Mouse (Mus musculus) neural tube, embryonic 10.5 days (tissue): Measurements from ENCODE around the gene Ppm1h.

ENCODE experiments used
- DNase-seq: peaks from one replicate; pipeline ENCODE4 v3.0.0-alpha.2; 2017; ENCODE audit warnings: low spot score; ENCODE audit errors: extremely low spot score

Gene Ppm1h

GRCm38 (mm10) chr10:122698347-122698746, 19.8 kb downstream of the Ppm1h start:
- no peak for DNase-seq

- DNase-seq = no peak
Observed at GRCm38 (mm10) chr10:122704901-122705300, 26.3 kb downstream of the Ppm1h start.

DNA sequence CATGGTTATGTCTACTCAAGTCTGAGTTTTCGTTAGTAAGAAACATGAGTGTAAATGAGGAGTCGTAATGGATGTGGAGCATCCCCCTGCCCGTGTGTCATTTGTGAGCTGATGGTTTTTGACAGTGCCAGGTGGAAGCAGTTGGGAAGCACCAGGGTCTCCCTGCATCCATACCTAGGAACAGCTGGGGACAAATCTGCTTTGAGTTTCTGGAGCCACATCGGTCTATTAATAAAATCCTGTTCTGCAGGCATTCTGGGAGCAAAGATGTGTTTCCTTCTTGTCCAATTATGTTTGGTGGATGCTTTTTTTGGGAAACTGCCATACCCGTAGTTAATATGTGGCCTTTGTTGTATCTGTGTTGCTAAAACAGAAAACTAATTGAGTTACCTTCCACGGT, 26.9 kb downstream of the Ppm1h start:
- no peak for DNase-seq

DNA sequence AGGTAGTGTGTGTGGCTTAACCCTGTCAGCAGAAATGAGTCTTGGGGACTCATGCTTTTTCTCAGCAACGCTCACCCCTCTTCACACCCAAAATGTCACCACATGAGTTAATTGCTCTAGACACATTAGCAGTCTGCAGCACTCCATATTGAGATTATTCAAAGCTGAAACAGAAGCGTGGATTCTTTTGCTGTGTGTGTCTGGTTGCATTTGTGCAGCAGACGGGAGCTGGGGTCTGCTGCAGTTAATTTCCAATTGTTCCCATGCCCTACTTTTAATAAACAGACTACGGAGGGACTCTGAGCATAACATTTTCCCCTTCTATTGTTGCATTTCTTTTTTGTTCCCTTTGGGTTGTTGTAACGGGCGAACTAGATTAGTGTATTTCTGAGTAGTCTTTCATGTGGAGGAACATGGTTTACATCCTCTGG, 32.8 kb downstream of the Ppm1h start:
- no peak for DNase-seq

DNA sequence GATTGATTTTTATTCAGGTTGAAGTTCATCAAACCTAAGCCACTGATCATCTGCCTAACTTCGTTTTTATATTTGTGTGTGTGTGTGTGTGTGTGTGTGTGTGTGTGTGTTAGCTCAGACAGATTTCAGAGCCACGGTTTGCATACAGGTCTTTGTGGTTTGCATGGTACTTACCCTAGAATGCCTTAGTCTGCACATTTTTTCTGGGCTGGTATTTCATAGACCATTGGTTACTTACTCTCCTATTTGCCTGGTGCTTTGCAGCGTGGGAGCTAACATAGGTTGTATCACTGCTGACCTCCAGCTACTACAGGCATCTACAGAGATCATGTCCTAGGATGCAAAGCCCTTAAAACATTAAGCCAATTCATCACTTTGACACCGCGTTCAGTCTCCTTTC, 33.7 kb downstream of the Ppm1h start:
- DNase-seq = no peak

- DNase-seq = no peak
Observed at GRCm38 (mm10) chr10:122715856-122716255, 37.3 kb downstream of the Ppm1h start.

GRCm38 (mm10) chr10:122716286-122716685, 37.7 kb downstream of the Ppm1h start:
- DNase-seq = no peak

DNA sequence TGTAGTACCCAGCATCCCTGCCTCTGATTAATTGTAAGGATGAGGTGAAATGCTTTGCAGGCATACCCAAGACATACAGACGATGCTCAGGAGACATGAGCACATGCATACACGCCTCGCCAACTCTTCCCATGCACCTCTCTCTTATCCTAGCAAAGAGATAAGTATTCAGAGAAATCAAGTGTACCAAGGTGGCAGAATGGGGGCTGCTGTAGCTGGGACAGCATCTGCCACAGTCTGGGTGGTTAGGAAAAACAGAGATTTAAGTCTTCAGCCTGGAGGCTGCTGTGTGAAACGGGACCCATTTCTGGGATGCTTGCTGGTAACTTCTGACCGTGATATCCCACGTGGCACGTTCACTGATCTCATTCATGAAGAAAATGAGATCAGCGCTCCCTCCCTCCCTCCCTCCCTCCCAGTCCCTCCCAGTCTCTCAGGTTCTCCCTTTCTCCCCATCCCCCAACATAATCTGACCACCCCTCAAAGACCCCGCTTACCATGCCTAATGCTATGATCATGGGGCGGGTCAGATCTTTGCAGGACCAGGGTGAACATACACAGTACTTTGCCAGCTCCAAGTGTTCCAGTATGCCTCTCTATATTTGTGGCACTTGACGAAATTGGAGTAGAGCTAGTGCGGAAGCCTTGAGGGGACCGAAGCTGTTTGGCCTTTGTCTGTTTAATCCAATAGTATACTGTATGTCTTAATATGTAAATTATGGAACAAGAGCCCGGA, 38.3 kb downstream of the Ppm1h start:
- DNase-seq = no peak

DNA sequence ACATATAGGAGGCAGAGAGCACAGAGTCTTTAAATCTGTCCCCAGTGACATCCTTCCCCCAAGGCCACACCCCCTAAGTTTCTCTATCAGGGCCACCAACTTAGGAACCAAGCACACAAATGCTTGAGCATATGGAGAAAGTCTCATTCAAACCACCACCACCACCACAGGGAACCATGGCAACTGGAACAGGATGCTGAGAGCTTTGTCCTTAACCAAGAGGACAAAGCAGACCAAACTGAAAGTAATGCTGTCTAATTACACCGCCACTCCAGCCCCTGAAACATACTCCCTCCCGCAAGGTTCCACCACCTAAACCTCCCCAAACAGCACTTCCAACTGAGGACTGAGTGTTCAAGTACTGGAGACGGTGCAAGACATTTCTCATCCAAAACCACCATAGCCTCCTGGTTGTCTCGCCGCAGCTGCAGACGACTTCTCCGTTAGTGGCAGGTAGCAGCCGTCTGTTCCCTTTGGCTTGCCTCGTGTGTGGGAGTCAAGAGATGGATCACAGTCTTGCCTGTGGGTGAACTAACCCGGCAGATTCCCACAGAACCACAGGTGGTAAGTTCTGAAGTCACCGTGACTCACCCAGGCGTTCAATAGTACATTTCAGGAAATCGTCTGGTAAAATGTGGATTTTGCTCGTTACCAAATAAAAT, 39.3 kb downstream of the Ppm1h start:
- no peak for DNase-seq

DNA sequence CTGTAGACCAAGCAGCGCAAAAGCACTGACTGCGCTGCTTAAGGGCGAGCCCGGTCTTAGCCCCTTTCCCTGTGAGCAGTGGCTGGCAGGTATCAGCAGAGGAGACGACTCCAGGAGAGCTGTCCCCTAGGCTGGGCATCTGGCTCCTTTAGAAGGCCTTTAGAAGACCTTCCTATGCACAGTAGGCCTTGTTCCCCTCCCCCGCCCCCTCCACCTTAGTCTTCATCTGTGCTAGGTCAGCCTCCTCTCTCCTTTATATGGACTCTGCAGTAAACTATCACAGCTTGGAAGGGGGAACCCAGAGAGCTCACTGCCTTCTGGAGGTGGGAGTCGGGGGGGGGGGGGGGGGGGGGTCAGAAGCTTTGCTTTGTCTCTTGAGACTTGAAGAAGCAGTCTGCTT, 40.4 kb downstream of the Ppm1h start:
- no peak for DNase-seq

GRCm38 (mm10) chr10:122722111-122722510, 43.5 kb downstream of the Ppm1h start:
- no peak for DNase-seq

- DNase-seq = no peak
Observed at GRCm38 (mm10) chr10:122724692-122725091, 46.1 kb downstream of the Ppm1h start.

DNA sequence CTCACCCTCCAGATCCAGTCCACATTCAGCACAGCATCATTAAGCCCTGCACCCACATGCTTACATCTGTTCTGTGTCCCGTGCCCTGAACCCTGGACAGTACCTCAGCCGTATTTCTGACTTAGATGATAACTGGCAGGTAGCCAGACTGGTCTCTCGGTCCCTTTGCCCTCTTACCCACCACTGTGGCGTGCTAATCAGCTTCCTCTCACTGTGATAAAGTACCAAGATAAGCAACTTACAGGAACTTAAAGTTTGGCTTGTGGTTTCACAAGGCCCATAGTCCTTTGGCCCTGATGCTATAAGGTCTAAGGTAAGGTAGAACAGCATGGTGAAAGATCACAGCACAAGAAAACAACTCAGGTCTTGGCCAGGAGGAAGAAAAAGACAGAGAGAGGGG, 48.7 kb downstream of the Ppm1h start:
- no peak for DNase-seq

DNA sequence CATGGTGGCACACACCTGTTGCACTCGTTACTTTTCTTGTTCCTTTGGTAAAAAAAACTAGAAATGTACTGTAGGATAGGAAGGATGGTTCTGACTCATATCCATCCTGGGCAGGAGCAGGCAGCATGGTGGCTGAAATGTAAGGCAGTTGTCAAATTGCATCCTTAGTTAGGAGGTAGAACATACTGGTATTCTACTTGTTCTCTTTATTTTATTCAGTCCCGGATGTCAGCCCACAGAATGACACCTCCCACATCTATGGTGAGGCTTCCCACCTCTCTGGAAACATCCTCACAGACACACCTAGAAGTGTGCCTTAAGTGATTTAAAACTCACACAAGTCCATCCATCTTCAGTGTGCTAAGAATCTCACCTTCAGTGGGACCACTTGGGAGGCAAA, 49.6 kb downstream of the Ppm1h start:
- no peak for DNase-seq

DNA sequence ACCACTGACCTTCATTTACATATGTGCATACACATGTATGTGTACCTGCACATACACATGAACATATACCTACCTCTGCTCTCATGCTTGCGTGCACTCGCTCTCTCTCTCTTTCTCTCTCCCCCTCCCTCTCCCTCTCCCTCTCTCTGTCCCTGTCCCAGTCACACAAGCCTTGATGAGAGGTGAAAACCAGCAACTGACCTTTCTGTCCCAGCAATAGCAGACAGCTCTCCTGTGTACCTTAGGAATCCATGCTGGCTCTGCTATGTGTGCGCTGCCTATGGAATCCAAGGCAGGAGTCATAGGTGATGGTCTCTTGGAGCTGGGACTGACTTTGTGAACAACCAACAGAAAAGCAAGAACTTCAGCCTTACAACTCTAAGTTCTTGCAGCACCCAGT, 53.6 kb downstream of the Ppm1h start:
- no peak for DNase-seq

DNA sequence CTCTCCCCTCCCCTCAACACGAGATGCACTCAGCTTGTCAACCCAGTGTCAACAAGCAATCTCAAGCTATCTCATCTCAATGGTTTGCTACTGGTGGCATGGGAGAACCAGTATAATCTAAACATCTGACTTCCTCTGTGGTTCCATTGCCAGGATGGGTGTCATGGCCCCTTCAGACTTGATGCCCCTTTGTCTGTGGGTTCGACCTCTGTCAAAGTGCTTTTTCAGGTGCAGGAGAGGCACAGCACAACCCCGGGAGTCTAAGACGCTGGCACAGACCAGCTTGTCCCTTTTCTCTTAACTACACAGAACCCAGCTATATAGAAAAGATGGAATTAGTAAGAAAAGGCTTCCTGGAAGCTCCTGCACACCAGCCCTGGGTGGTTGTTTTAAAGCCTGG, 56.0 kb downstream of the Ppm1h start:
- no peak for DNase-seq

GRCm38 (mm10) chr10:122735284-122735784, 56.8 kb downstream of the Ppm1h start:
- no peak for DNase-seq

DNA sequence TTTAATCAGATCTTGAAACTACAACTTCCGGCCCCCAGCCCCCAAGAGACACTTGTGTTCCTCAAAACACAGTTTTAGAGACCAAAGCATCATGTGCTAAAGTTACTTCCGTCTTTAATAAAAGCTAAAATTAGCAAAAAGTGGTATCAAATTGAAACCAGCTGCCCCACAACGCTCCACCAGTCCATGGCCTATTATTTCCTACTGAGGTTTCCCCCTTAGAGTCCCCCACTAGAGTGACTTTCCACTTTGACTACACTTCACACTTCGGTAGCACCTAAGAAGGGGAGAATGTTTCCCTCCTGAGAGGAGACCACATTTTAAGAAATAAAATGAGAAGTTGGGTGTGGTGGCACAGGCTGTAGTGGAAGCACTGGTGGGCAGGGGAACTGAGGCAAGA, 58.3 kb downstream of the Ppm1h start:
- DNase-seq = no peak

DNA sequence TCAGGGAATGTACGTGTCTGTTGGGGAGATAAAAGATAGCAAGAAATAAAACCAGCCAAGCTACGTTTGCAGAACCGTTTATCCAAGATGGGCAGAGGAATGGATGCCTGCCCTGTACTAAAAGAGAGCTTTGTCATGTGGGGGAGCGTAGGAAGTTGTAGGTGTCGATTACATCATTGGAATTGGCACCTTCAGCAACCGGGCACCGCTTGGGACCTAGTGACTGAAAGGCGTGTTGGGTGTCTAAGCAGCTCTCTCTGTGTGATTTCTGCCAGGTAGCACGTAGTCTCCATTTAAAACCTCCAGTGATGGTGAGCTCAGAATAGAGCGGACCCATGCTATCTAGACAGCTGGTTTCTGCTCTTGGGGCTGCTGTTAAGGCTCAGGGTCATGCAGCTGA, 60.0 kb downstream of the Ppm1h start:
- no peak for DNase-seq

GRCm38 (mm10) chr10:122739037-122739436, 60.5 kb downstream of the Ppm1h start:
- no peak for DNase-seq

DNA sequence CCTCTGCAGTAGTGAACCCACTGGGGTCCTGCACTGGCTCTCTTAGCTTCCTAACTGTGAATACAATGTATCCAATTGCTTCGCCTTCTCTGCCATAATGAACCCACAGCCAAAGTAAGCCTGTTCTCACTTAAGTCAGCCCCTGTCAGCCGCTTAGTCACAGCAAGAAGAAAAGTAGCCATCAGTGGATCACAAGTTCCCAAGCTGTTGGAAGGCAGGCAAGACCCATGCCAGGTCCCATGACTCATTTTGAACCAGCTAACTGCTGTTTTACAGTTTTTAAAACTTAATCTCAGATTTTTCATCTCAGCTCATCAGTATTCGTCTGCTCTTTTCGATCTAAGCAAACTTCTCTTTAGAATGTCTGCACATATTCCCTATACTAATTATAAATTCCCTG, 61.6 kb downstream of the Ppm1h start:
- no peak for DNase-seq

GRCm38 (mm10) chr10:122741191-122741590, 62.6 kb downstream of the Ppm1h start:
- no peak for DNase-seq

- no peak for DNase-seq
Observed at GRCm38 (mm10) chr10:122742136-122742535, 63.6 kb downstream of the Ppm1h start.
